Mouse (Mus musculus) cortical plate, adult 2 months (tissue): Measurements from ENCODE around the gene Hist1h2bb. TPM values are rescaled to one million over a fixed set of nuclear protein-coding genes. Genes with fewer than 3 reads are reported as not detected.
"Not testable (repeated sequence)": the region's sequence is repeated elsewhere in the genome, so short reads cannot be mapped to it uniquely, and the experiment has no call there.

Source experiments
- H3K27ac ChIP-seq: fragments of 200-500 bp; 2 replicates; pipeline ENCODE4 v1.5.1; 2012; ENCODE audit warnings: low read length, control low read depth, inconsistent platforms; ENCODE audit not compliant: insufficient read depth
- H3K4me1 ChIP-seq: fragments of 200-500 bp; 2 replicates; pipeline ENCODE4 v1.6.1; 2011; ENCODE audit warnings: low read length; ENCODE audit not compliant: control insufficient read depth, insufficient read depth
- H3K4me3 ChIP-seq: fragments of 200-500 bp; 2 replicates; pipeline ENCODE4 v1.5.1; 2011; ENCODE audit warnings: mild to moderate bottlenecking, low read length, control low read depth; ENCODE audit not compliant: insufficient read depth
- CTCF ChIP-seq: fragments of 200-500 bp; IDR thresholded peaks from 2 replicates; pipeline ENCODE4 v1.5.1; 2011; ENCODE audit warnings: mild to moderate bottlenecking, control low read depth, low read length; ENCODE audit not compliant: insufficient read depth; ENCODE audit errors: extremely low read depth
- POLR2A ChIP-seq: fragments of 200-500 bp; IDR thresholded peaks from 2 replicates; pipeline ENCODE4 v1.6.1; 2011; ENCODE audit warnings: mild to moderate bottlenecking, low read length, control low read depth; ENCODE audit not compliant: insufficient read depth; ENCODE audit errors: extremely low read depth
- polyA plus RNA-seq: library from polyadenylated mRNA; depleted of rRNA; stranded (reverse); fragments of >200 nt; gene quantifications from 2 replicates; pipeline ENCODE4 v1.2.3, GENCODE M21; 2012

The Hist1h2bb gene
- polyA plus RNA-seq, 1 experiment = 1.9 TPM

DNA sequence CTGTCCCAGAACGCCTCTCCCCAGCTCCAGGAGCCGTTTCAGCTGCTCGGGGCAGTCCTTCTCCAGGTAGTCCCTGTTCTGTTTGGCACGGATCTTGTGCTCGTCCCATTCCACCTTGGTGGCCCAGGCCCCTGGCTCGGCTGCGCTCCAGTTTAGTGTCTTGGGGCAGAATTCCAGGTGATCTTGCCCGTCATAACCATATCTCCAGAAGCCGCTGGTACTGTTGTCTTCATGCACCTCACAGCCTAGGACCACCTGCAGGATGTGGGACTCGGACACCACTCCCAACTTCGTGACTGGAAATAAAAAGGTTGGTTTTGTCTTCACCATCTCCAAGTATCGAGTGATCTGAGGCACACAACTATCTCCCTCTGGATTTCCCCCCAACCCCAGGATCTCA, 39.8 kb upstream of the Hist1h2bb start:
- H3K27ac ChIP-seq = no peak overlapping the region
- H3K4me1 ChIP-seq = no peaks in the 10 kb centered on the region
- no peak overlapping the region for H3K4me3 ChIP-seq
- TF ChIP-seq POLR2A (no peak), CTCF (no peak)

DNA sequence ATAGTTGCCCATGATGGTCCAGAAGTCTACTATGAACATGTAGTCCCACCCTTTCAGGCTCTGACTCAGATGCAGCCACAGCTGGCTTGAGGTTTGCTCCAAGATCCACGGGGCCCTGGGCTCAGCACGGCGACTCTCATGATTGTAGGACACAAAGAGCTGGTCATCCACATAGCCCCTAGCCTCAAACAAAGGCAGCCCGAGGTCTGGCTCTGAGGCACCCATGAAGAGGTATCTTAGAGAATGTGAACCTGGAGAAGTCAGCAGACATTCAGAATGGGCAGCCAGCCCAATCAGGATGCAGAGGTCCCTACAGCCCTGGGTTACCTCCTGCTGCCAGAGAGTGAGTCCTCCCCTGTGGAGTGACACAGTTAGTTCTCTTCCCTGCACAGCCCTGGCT, 38.5 kb upstream of the Hist1h2bb start:
- Histone ChIP-seq H3K27ac (no peak overlapping the region), H3K4me3 (no peak overlapping the region), H3K4me1 (no peaks in the 10 kb centered on the region)
- TF ChIP-seq POLR2A (no peak), CTCF (no peak)

DNA sequence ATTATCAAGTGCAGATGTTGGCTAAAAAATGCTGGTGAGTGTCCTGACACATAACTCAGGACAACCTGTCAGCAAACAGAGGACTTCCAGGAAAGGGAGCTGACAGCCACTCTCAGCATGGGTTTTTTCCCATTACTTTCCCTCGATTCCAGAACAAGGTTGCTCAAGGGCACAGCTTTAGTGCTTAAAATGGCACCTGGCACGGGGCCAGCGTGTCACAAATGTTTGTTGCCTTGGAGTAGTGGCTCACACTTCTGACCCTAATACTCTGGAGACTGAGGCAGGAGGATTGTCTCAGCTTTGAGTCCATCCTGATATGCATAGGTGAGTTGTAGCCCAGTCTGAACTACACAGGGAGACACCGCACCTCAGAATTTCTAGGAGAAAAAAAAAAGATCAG, 37.9 kb upstream of the Hist1h2bb start:
- Histone ChIP-seq H3K27ac (no peak overlapping the region), H3K4me1 (no peaks in the 10 kb centered on the region), H3K4me3 (no peak overlapping the region)
- no peak for TF ChIP-seq POLR2A

DNA sequence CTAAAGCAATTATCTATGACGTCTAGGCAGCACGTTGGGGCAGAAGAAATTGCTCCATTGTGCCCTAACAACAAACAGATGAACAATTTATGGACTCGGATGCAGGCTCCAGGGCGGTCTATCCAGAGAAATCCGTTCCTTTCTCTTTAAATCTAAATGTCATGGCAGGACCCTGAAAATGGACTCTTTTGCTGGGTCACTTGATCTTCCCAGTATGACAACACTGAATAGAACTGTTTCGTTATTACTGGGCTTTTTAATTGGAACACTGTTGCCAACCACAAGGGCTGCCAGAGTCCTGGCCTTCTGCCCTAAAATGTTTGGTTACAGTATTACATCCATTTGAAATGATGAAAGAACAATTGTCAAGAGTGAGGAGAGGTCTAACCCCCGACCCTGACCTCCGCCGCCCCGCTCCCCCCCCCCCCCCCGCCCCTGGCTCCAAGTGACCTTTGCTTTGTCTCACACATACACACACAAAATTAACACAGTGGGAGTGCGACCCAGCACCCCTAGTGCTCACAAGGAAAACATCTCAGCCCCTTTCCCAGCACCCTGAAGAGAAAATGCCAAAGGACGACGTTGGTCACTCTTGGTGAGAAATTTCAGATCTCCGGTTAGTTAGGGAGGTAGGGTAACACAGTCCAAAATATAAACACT, 36.7 kb upstream of the Hist1h2bb start:
- H3K4me1 ChIP-seq = no peaks in the 10 kb centered on the region
- TF ChIP-seq CTCF (no peak), POLR2A (no peak)
- H3K4me3 ChIP-seq = peak overlapping the region; percentile 59
- no peak overlapping the region for H3K27ac ChIP-seq

DNA sequence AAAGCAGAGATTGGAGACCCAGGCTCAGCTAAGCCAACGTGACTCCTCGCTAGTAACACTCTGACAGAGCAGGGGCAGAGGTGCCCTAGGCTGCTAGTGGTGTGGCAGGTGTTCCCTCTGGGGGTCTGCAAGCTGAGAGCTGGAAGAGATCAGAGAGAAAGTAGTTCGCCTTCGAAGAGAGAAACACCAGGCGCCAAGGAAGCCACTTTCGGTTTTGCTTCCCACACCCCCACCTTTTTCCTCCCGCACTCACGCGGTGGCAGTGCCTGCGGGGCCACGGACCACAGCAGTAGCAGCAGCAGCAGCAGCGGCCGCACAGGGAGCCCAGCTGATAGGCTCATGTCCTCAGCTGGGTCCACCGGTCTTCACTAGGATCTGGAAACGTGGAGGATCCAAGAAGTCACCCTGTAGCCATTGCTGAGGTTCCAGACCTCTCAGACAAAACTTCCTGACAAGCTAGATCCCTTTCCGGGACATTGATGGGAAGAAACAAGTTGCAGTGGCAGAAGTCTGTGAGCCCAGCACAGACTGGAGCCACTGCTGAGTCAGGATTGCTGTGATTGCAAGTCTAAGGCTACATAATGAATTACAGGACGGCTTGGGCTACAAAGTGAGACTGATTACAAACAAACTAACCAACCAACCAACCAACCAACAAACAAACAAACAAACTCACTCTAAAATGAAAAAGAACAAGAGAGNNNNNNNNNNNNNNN, 36.0 kb upstream of the Hist1h2bb start, which contains the start of gene Hfe:
Hfe (minus strand) TSS at position 481 of the 716 bp plus-strand sequence.
- no peaks in the 10 kb centered on the region for H3K4me1 ChIP-seq
- no peak for TF ChIP-seq CTCF
- TF ChIP-seq POLR2A = no peak
- H3K27ac ChIP-seq = no peak within 1 kb of the TSS
- peak within 1 kb of the TSS; percentile 59 for H3K4me3 ChIP-seq

DNA sequence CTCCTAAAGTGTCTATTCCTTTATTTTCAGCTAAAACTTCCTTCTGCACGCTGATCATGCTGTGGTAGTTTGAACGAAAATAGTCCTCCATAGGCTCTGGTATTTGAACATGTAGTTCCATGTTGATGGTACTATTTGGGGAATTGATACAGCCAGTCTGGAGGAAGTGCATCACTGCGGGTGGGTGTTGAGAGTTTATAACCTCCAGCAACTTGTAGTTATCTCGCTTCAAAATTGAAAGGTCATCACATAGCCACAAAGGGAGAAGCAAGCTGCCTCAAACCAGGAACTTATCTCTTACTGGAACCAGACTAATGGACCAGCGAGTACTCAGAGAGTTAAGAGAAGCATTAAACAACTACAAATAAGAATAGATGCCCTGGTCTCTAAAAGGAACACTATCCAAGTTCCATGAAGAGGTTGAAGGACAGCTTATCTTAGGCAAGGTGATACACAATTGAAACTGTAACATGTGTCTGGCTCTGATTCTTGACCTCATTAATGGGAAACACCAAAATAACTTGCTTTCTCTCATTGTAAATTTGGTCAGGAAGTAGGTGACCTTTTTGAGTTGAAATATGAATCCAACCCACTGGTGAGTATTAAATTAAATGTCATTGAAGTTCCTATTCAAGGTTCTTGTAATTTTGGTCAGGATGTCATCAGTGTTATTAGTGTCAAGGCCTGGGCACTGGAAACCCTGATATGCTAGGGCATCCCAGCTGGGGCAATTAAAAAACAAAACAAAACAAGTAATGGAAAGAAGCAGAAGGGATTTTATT, 30.1 kb upstream of the Hist1h2bb start:
- no peak for TF ChIP-seq CTCF
- no peak for TF ChIP-seq POLR2A
- H3K4me1 ChIP-seq = no peaks in the 10 kb centered on the region
- H3K27ac ChIP-seq = no peak overlapping the region

DNA sequence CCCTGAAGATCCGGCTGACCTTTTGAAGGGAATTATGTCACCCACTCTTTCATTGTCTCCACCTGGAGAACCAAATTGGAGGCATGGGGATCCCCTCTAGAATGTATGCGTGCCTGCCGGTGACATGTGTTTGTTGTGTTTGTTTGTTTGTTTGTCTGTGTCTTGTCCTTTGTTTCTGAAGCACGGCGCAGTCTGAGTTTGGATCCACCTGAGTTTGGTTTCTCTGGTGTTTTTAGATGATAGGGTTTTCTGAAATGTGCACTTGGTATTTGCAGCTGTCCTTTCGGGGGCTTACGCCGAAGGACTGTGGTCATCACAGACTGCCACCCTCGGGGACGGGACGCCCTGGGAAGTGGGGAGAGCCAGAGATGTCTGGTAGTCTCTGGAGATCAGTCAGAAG, 29.4 kb upstream of the Hist1h2bb start:
- Histone ChIP-seq H3K4me3 (no peak overlapping the region), H3K27ac (peak overlapping the region; percentile 35; the same call in 1 of the 2 replicates), H3K4me1 (no peaks in the 10 kb centered on the region)
- no peak for TF ChIP-seq POLR2A
- TF ChIP-seq CTCF = no peak

More for the DNA sequence above, 30.1 kb upstream of the Hist1h2bb start:
- no peak overlapping the region for H3K4me3 ChIP-seq

DNA sequence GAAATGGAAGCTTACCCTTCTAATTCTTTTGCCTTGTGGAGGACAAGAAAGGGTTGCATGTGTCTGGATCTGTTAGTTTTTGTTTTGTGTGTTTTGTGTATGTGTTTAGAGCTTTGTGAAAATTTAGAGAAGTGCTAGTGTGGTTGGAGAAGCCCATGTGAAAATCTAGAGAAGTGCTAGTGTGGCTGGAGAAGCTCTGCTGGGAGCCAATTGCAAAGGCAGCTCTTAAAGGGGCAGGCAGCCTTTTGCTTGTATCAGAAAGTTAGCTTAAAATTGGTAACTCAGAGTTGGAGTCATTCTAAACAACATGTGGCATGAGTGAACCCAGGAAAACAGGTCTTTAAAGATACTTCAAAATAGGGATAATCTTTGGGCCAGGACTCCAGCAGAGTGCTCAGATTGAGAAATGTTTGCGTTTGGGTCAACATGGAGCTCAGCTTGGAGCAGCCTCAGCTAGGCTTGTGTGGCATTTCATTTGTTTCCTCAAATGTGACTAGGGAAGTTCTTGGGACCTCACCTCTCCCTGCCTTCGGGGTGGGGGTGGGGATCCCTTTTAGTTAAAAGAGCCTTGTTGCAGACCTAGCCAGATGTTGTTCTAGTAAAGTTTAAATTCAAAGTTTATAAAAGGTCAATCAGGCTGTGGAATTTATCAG, 28.8 kb upstream of the Hist1h2bb start:
- not testable (repeated sequence) for H3K27ac ChIP-seq, H3K4me3 ChIP-seq, H3K4me1 ChIP-seq

DNA sequence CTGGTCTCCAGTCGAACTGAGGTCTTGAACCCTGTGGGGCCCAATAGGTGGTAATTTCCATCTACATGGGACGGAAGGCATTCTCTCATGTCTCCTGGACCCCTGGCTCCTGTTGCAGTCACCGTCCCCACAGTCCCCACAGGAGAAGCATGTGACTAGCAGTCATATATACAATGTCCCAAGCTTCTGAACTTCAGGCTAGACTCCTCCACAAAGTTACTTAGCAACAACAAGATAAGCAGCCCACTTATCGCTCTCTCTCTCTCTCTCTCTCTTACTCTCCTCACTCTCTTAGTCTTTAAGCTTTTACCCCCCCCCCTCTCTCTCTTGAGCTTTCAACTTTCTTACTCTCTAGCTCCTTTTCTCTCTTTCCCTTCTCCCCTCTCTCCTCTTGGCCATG, 22.3 kb upstream of the Hist1h2bb start:
- H3K27ac ChIP-seq = no peak overlapping the region
- no peak for TF ChIP-seq CTCF
- no peak for TF ChIP-seq POLR2A
- no peaks in the 10 kb centered on the region for H3K4me1 ChIP-seq
- H3K4me3 ChIP-seq = no peak overlapping the region
